Mouse (Mus musculus): ENCODE data around the gene Dlgap4. TPM values are rescaled to one million over a fixed set of nuclear protein-coding genes. Genes with fewer than 3 reads are reported as not detected.

Dlgap4 gene
- polyA plus RNA-seq, 1 experiment from 2014 or later = 201 TPM

DNA sequence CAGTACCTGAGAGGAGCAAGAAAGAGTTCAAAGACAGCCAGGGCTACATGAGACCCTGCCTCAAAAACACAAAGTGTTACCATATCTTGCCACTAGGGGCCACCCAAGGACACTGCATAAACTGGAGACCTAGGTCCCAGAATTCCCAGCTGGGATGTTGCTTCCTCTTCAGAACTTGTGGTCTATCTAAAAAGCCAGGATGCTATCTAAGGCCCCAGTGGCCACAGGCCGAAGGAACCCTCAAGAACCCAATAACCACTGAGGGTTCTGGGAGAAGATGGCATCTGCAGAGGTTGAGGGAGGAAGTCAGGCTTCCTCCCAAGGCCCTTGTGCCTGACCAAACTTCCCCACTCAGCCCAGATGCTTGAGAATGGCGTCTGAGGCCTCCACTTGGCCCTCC lies 196.1 kb downstream of the Dlgap4 start:
- H3K4me1 ChIP-seq (ENCODE audit: control insufficient read depth, insufficient read depth, low read depth, low read length) = peaks cover 4% of the 10 kb centered on the region; the same call in 1 of the 2 replicates
- H3K4me2 ChIP-seq (ENCODE audit: low read length) = no peak overlapping the region
- H3K27me3 ChIP-seq (replicated peaks; ENCODE audit: control insufficient read depth, insufficient read depth, low read length) = no peaks in the 10 kb centered on the region
- no peak overlapping the region for H3K9ac ChIP-seq (ENCODE audit: low read depth, low read length)
- WGBS = 56% methylated on average over 2 of the region's 2 CpGs
- no peaks in the 10 kb centered on the region for H3K9me3 ChIP-seq (ENCODE audit: control insufficient read depth, low read length)
- H3K36me3 ChIP-seq (ENCODE audit: control insufficient read depth, insufficient read depth, low read length) = no peaks in the 10 kb centered on the region
- no peak overlapping the region for H3K4me3 ChIP-seq (ENCODE audit: low read length)
- H3K27ac ChIP-seq (ENCODE audit: low read depth, low read length) = no peak overlapping the region
- no peak for ATAC-seq

DNA sequence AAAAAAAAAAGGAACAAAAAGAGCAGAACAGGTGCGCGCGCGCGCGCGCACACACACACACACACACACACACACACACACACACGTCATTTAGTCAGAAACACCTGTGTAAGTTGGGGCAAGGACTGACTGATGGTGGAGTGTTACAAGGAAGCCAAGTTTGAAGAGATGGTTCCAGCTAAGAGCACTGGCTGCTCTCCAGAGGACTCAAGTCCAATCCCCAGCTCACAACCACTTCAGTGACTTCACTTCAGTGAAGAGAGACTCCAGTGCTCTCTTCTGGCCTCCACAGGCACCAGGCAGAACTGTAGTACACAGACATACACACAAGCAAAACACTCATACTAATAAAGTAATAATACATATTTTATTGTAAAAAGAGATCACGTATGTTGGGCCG lies 197.2 kb downstream of the Dlgap4 start:
- no peak for ATAC-seq
- 99% methylated on average over 10 of the region's 10 CpGs for WGBS
- no peak overlapping the region for H3K9ac ChIP-seq (ENCODE audit: low read depth, low read length)

DNA sequence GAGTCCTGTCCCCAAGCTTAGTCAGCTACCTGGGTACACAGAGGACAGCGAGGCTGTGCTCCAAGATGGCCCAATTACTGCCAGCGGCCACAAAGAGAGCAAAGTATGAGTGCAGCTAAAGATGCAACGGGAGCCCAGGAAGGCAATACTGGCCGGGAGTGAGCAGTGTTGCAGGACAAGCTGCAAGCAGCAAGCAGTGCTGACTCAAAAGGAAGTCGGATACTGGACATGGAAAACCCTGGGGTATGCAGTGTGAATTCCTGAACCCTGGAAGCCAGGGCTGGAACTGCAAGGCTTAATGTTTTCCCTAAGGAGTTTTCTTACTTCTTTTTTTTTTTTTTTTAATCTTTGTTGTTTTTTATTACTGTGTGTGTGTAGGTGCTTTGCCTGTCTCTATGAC lies 198.1 kb downstream of the Dlgap4 start:
- no peaks in the 10 kb centered on the region for H3K9me3 ChIP-seq (ENCODE audit: control insufficient read depth, low read length)
- no peak overlapping the region for H3K9ac ChIP-seq (ENCODE audit: low read depth, low read length)
- peaks cover 4% of the 10 kb centered on the region; the same call in 1 of the 2 replicates for H3K4me1 ChIP-seq (ENCODE audit: control insufficient read depth, insufficient read depth, low read depth, low read length)
- ATAC-seq = no peak
- no peak overlapping the region for H3K4me3 ChIP-seq (ENCODE audit: low read length)
- no peaks in the 10 kb centered on the region for H3K36me3 ChIP-seq (ENCODE audit: control insufficient read depth, insufficient read depth, low read length)
- no peaks in the 10 kb centered on the region for H3K27me3 ChIP-seq (replicated peaks; ENCODE audit: control insufficient read depth, insufficient read depth, low read length)
- H3K4me2 ChIP-seq (ENCODE audit: low read length) = no peak overlapping the region
- no peak overlapping the region for H3K27ac ChIP-seq (ENCODE audit: low read depth, low read length)
- WGBS = 72% methylated on average over 5 of the region's 5 CpGs

More for the DNA sequence above, 197.2 kb downstream of the Dlgap4 start:
- H3K27ac ChIP-seq (ENCODE audit: low read depth, low read length) = no peak overlapping the region
- H3K4me3 ChIP-seq (ENCODE audit: low read length) = no peak overlapping the region
- peaks cover 4% of the 10 kb centered on the region; the same call in 1 of the 2 replicates for H3K4me1 ChIP-seq (ENCODE audit: control insufficient read depth, insufficient read depth, low read depth, low read length)
- no peaks in the 10 kb centered on the region for H3K27me3 ChIP-seq (replicated peaks; ENCODE audit: control insufficient read depth, insufficient read depth, low read length)
- no peaks in the 10 kb centered on the region for H3K9me3 ChIP-seq (ENCODE audit: control insufficient read depth, low read length)
- H3K4me2 ChIP-seq (ENCODE audit: low read length) = no peak overlapping the region
- H3K36me3 ChIP-seq (ENCODE audit: control insufficient read depth, insufficient read depth, low read length) = no peaks in the 10 kb centered on the region

Other genes starting within 250 kb of the Dlgap4 start
- 15.7 and 17.0 TPM in 2 replicates for gene Epb41l1, start 192.8 kb upstream of the Dlgap4 start, polyA plus RNA-seq (2015; fragmentation: Nextera tagmentation; extraction: Ambion mirVana)
- 44.5 and 48.8 TPM in 2 replicates for gene Aar2, start 66.1 kb upstream of the Dlgap4 start, polyA plus RNA-seq (2015; fragmentation: Nextera tagmentation; extraction: Ambion mirVana)
- 46.9 and 52.0 TPM in 2 replicates for gene Myl9, start 161.7 kb downstream of the Dlgap4 start, polyA plus RNA-seq (2015; fragmentation: Nextera tagmentation; extraction: Ambion mirVana)
- gene Tgif2, start 226.3 kb downstream of the Dlgap4 start, polyA plus RNA-seq (2015; fragmentation: Nextera tagmentation; extraction: Ambion mirVana) = 16.0 and 20.4 TPM in 2 replicates
- 6.9 and 8.1 TPM in 2 replicates for gene 4930518I15Rik, start 244.2 kb downstream of the Dlgap4 start, polyA plus RNA-seq (2015; fragmentation: Nextera tagmentation; extraction: Ambion mirVana)
- gene Rab5if, start 249.4 kb downstream of the Dlgap4 start, polyA plus RNA-seq (2015; fragmentation: Nextera tagmentation; extraction: Ambion mirVana) = 138 and 151 TPM in 2 replicates

Data from hindbrain, embryonic 16.5 days (tissue).